Mouse (Mus musculus): Measurements from ENCODE around the gene Cfap99.

- TF ChIP-seq POLR2A (IDR thresholded peaks at IDR 0.05; ENCODE audit: control insufficient read depth, low read depth, low read length) (no peak), CTCF (IDR thresholded peaks at IDR 0.05; ENCODE audit: control insufficient read depth, insufficient read depth, insufficient replicate concordance, low read depth, low read length) (no peak)
These were observed 46.0 kb upstream of the Cfap99 start for GRCm38 (mm10) chr5:34242224-34242963.
